Mouse (Mus musculus): ENCODE measurements around the gene Usp16.

- TF ChIP-seq MYC (IDR thresholded peaks at IDR 0.05; ENCODE audit: low read depth, low read length) (no peak), KAT2A (IDR thresholded peaks at IDR 0.05; ENCODE audit: insufficient replicate concordance, low read length) (no peak), CTCF (conservative IDR thresholded peaks at IDR 0.05 in 1 of 2, IDR thresholded peaks at IDR 0.05 in 1 of 2; ENCODE audit: low read depth in 2 of 2, low read length in 2 of 2) (no peak), MAX (IDR thresholded peaks at IDR 0.05; ENCODE audit: low read length) (no peak), EP300 (IDR thresholded peaks at IDR 0.05; ENCODE audit: low read length) (no peak), POLR2A (IDR thresholded peaks at IDR 0.05; ENCODE audit: low read depth, low read length) (no peak)
Observed at GRCm38 (mm10) chr16:87445528-87445927, 9.0 kb upstream of the Usp16 start.
